Mouse (Mus musculus) gastrocnemius, adult 2 months (tissue): ENCODE results near the gene Gm49336. TPM values are rescaled to one million over a fixed set of nuclear protein-coding genes. Genes with fewer than 3 reads are reported as not detected.

ENCODE experiments used
- DNase-seq: peaks from one replicate; pipeline ENCODE4 v3.0.0; 2022
- H3K27ac ChIP-seq: fragments of 200-600 bp; 2 replicates; pipeline ENCODE4 v1.8.1; 2022; ENCODE audit warnings: mild to moderate bottlenecking
- H3K4me3 ChIP-seq: fragments of 200-600 bp; 2 replicates; pipeline ENCODE4 v1.8.1; 2022; ENCODE audit warnings: mild to moderate bottlenecking, moderate library complexity
- CTCF ChIP-seq: fragments of 200-600 bp; IDR thresholded peaks from 2 replicates; pipeline ENCODE4 v1.8.1; 2022; ENCODE audit warnings: antibody characterized with exemption, mild to moderate bottlenecking, moderate library complexity
- intact Hi-C: fragments of 180-260 bp; cut with DNase I; formaldehyde crosslinking; loops from one replicate; pipeline ENCODE4 v1.15.1; 2025
- long read RNA-seq, 2 experiments: library from polyadenylated mRNA; stranded (forward); transcript quantifications; one replicate each; pipeline ENCODE4 v2.0.0; 2021
- total RNA-seq, 2 experiments: library from RNA; stranded (reverse); gene quantifications; 2 replicates each; pipeline ENCODE4 v1.2.3; 2021

Gm49336 gene
- 10 to 100 TPM; 32.9 to 34.3 TPM for total RNA-seq
- long read RNA-seq, experiment 1, transcript Gm49336-201 (15 exons, 3,913 nt), result major isoform, 18 of 26 reads
- long read RNA-seq, experiment 1, partial matches to known transcripts, result 0 of 26 reads
- long read RNA-seq, experiment 1, other reads (novel, unspliced or antisense), result 8 of 26 reads
- long read RNA-seq, experiment 2, transcript Gm49336-201 (15 exons, 3,913 nt), result major isoform, 20 of 35 reads
- long read RNA-seq, experiment 2, partial matches to known transcripts, result 2 of 35 reads
- long read RNA-seq, experiment 2, other reads (novel, unspliced or antisense), result 13 of 35 reads

GRCm38 (mm10) chr14:60251281-60252003 is at the start of gene Gm49336, which contains the start of gene Nupl1:
Gene Gm49336, minus strand, starts transcription at chr14:60251507.
Gene Nupl1, minus strand, starts transcription at chr14:60251431.
- Histone ChIP-seq H3K27ac (peak within 1 kb of the TSS; percentile 96), H3K4me3 (peak within 1 kb of the TSS; percentile 99)
- DNase-seq, result peak; percentile 99
- TF ChIP-seq CTCF, result no peak
- intact Hi-C loops, result loop anchor here (1.0 kb wide), 1 partner anchor 14 kb away; the partner anchor contains the start of gene Mtmr6

GRCm38 (mm10) chr14:60301024-60301423 is 49.7 kb upstream of the Gm49336 start:
- intact Hi-C loops, result no loop called here
- no peak for TF ChIP-seq CTCF
- no peak for DNase-seq

GRCm38 (mm10) chr14:60300224-60300991 is 49.1 kb upstream of the Gm49336 start:
- intact Hi-C loops, result no loop called here

More at GRCm38 (mm10) chr14:60301024-60301423, 49.7 kb upstream of the Gm49336 start:
- Histone ChIP-seq H3K27ac (no peak overlapping the region), H3K4me3 (no peak overlapping the region)

GRCm38 (mm10) chr14:60295531-60295930 is 44.2 kb upstream of the Gm49336 start:
- intact Hi-C loops, result no loop called here

More at GRCm38 (mm10) chr14:60300224-60300991, 49.1 kb upstream of the Gm49336 start:
- TF ChIP-seq CTCF, result no peak
- Histone ChIP-seq H3K4me3 (no peak overlapping the region), H3K27ac (no peak overlapping the region)
- no peak for DNase-seq

GRCm38 (mm10) chr14:60290363-60290762 is 39.1 kb upstream of the Gm49336 start:
- intact Hi-C loops, result no loop called here
- no peak for DNase-seq
- no peak overlapping the region for H3K4me3 ChIP-seq
- no peak for TF ChIP-seq CTCF
- H3K27ac ChIP-seq, result no peak overlapping the region

More at GRCm38 (mm10) chr14:60295531-60295930, 44.2 kb upstream of the Gm49336 start:
- no peak overlapping the region for H3K27ac ChIP-seq
- DNase-seq, result no peak
- no peak overlapping the region for H3K4me3 ChIP-seq
- no peak for TF ChIP-seq CTCF

GRCm38 (mm10) chr14:60286194-60286863 is 35.0 kb upstream of the Gm49336 start:
- H3K4me3 ChIP-seq, result no peak overlapping the region
- DNase-seq, result no peak
- intact Hi-C loops, result loop anchor here (10.0 kb wide), 1 partner anchor 62 kb away; no protein-coding TSS in a partner anchor
- TF ChIP-seq CTCF, result no peak
- no peak overlapping the region for H3K27ac ChIP-seq

- H3K27ac ChIP-seq, result no peak overlapping the region
- intact Hi-C loops, result no loop called here
- TF ChIP-seq CTCF, result no peak
- H3K4me3 ChIP-seq, result no peak overlapping the region
- DNase-seq, result no peak
These were observed 24.3 kb upstream of the Gm49336 start for GRCm38 (mm10) chr14:60275301-60276276.

GRCm38 (mm10) chr14:60273346-60273745 is 22.0 kb upstream of the Gm49336 start:
- no peak overlapping the region for H3K27ac ChIP-seq
- intact Hi-C loops, result no loop called here
- no peak for DNase-seq
- no peak for TF ChIP-seq CTCF
- no peak overlapping the region for H3K4me3 ChIP-seq

- Histone ChIP-seq H3K4me3 (no peak overlapping the region), H3K27ac (no peak overlapping the region)
- no peak for TF ChIP-seq CTCF
- intact Hi-C loops, result loop anchor here (5.0 kb wide), 1 partner anchor 667 kb away; no protein-coding TSS in a partner anchor
- DNase-seq, result peak; percentile 25
These were observed 18.0 kb upstream of the Gm49336 start for GRCm38 (mm10) chr14:60269333-60269732.

- peak; percentile 96 for TF ChIP-seq CTCF
- H3K27ac ChIP-seq, result peak within 1 kb of the TSS; percentile 94
- intact Hi-C loops, result loop anchor here (1.0 to 5.0 kb wide), 2 partner anchors 14 to 663 kb away; partner anchors contain the start of genes Gm49336 and Nupl1
- H3K4me3 ChIP-seq, result peak within 1 kb of the TSS; percentile 85
- DNase-seq, result peak; percentile 96
These were observed 13.9 kb upstream of the Gm49336 start, which contains the start of gene Mtmr6 for GRCm38 (mm10) chr14:60264990-60265876. Gene Mtmr6, plus strand, starts transcription at chr14:60265228.
